Mouse (Mus musculus) mouse embryonic stem cell (cell line): ENCODE results near the gene Taf9b.

Experiments used
- in situ Hi-C, 2 experiments: fragments of 300-500 bp; cut with MboI; formaldehyde crosslinking; loops; 1 replicate in 1 of 2; 3 replicates in 1 of 2; pipeline ENCODE4 v1.14.3; 2019 to 2020; ENCODE audit warnings: low sequenced_read_pairs in 2 of 2, low pct_unique_long_range_greater_than_20kb in 1 of 2, mixed read lengths in 1 of 2; ENCODE audit not compliant: unreplicated experiment in 1 of 2

Gene Taf9b

DNA sequence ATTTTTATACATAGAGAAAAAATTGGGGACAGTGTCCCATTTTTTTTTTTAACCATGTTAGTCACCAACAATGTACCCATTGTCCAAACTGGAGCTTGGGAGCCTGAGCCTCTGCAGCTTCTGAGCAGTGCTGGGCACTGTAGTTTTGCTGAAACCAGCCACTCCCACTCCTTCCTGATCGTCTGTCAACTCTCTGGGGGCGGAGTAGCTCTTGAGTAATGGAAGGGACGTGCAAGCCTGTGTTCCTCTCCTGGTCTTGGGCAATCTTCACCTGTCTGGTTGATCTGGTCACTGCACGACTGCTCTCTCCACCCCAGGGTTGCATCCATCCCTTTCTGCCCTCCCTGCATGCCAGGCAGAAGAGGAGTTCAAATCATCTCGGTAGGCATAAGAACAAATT lies 57.0 kb downstream of the Taf9b start:
- in situ Hi-C loops = loop anchor here in 1 of 2 experiments (25.0 kb wide), 3 partner anchors 402 to 1052 kb away; partner anchors contain the start of genes Fgf16 and Magee1
